11 mouse cellular contexts compared by ENCODE assay signal in the genomic region with DNA sequence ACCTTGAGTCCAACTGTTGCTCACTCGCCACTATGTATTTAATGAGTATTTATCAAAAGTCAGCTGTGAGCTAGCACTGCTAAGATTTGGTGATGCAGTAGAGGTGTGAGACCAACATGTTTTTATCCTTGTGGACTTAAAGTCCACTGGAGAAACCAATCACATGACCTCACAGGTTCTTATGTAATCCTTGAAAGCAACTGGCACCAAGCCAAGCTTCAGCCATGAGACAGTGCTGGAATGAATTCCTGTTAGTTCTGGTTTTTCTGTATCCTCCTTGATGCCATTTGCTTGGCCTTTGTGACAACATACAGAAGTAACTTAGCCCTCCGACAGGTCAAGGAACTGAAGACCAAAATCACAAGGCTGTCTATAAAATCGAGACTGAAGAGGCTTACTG.
DNase-seq lines count a peak whose midpoint lies in the region; TF ChIP-seq lines count a peak whose summit lies in the region.
"Had no signal": no experiment of that assay in that cellular context is flagged by ENCODE, and none has a peak within 500 bp of the region (broad histone marks: within the 10 kb centered on the region; RNA-seq: fewer than 3 reads in every experiment).

No protein-coding gene starts in this region.

- H3K36me3 ChIP-seq in heart, adult 2 months (ENCODE audit: control insufficient read depth, insufficient read depth, low read length) = no peaks in the 10 kb centered on the region
- H3K36me3 ChIP-seq: liver, embryonic 13.5 days had no signal

- intact Hi-C loops in heart, adult 2 months (cut with DNase I) = no loop called here

- WGBS in heart, adult 2 months = 94% methylated on average over 3 of the region's 3 CpGs

- H3K4me1 ChIP-seq in heart, adult 2 months (ENCODE audit: control insufficient read depth, insufficient read depth, low read length) = no peaks in the 10 kb centered on the region
- H3K4me1 ChIP-seq: forebrain, embryonic 13.5 days; hindbrain, embryonic 13.5 days; liver, embryonic 13.5 days; midbrain, embryonic 12.5 days had no signal

- H3K79me2 ChIP-seq in heart, adult 2 months (replicated peaks; ENCODE audit: control insufficient read depth, insufficient read depth, low read length) = no peaks in the 10 kb centered on the region

- TF ChIP-seq POLR2A in heart, adult 2 months (IDR thresholded peaks at IDR 0.05; ENCODE audit: insufficient read depth, low read depth, low read length) = no peak

- no peak for TF ChIP-seq EP300 in heart, adult 2 months (IDR thresholded peaks at IDR 0.05; ENCODE audit: insufficient read depth, low read depth, low read length)

- H3K27me3 ChIP-seq in heart, adult 2 months (ENCODE audit: control insufficient read depth, insufficient read depth, low read length) = no peaks in the 10 kb centered on the region
- H3K27me3 ChIP-seq: forebrain, embryonic 13.5 days; hindbrain, embryonic 13.5 days; liver, embryonic 13.5 days; midbrain, embryonic 12.5 days had no signal

- TF ChIP-seq CTCF in heart, adult 2 months (IDR thresholded peaks at IDR 0.05) = no peak

- DNase-seq in heart, adult 18-20 months = peak; percentile 5 to 17
- DNase-seq in heart, adult 2 months = no peak
- peak; percentile 7 for DNase-seq in urinary bladder, postnatal 14 days (ENCODE audit: low spot score)
- DNase-seq in urinary bladder, postnatal 4 days (ENCODE audit: low spot score in 2 of 2) = no peak
- DNase-seq in kidney, postnatal 10 days = peak; percentile 66
- peak; percentile 6 for DNase-seq in skeletal muscle tissue, adult 2 months (ENCODE audit: low read depth, low spot score)
- no peak for DNase-seq in yolk sac, embryonic 10.5 days (ENCODE audit: low spot score)
- DNase-seq: liver, embryonic 13.5 days had no signal

- no peak overlapping the region for H3K9ac ChIP-seq in heart, adult 2 months (ENCODE audit: low read depth, low read length)
- H3K9ac ChIP-seq: forebrain, embryonic 13.5 days; hindbrain, embryonic 13.5 days; liver, embryonic 13.5 days; midbrain, embryonic 12.5 days had no signal

- H3K27ac ChIP-seq in heart, adult 2 months = no peak overlapping the region
- H3K27ac ChIP-seq: forebrain, embryonic 13.5 days; hindbrain, embryonic 13.5 days; liver, embryonic 13.5 days; midbrain, embryonic 12.5 days had no signal

- H3K4me3 ChIP-seq in heart, adult 2 months = no peak overlapping the region
- H3K4me3 ChIP-seq: forebrain, embryonic 13.5 days; hindbrain, embryonic 13.5 days; liver, embryonic 13.5 days; midbrain, embryonic 12.5 days had no signal

Comparison
In these comparisons a context has a peak if more than half of its experiments do, and no peak if none do; other contexts are left out.
1. DNase-seq: peak in heart, adult 18-20 months (2 of 2), urinary bladder, postnatal 14 days (single experiment), kidney, postnatal 10 days (single experiment) and skeletal muscle tissue, adult 2 months (single experiment); none in heart, adult 2 months (0 of 2), urinary bladder, postnatal 4 days (0 of 2) and yolk sac, embryonic 10.5 days (single experiment).